Mouse (Mus musculus): ENCODE measurements at regions not wholly inside any gene's neighbourhood (a gene's known extent, or its start where the extent isn't known, plus 50 kb on each side); places are given as distances from the start of the nearest gene placed in this dataset.

GRCm38 (mm10) chr3:58091466-58092176, 243.7 kb upstream of the Pfn2 start:
- no peak overlapping the region for H3K4me3 ChIP-seq (ENCODE audit: insufficient read depth in 1 of 2, low read depth in 1 of 2, low read length in 2 of 2, poor library complexity in 1 of 2, severe bottlenecking in 1 of 2)
- no peaks in the 10 kb centered on the region for H3K4me1 ChIP-seq (ENCODE audit: control insufficient read depth in 2 of 2, insufficient read depth in 2 of 2, low read length in 2 of 2, poor library complexity in 1 of 2)
- no peak for DNase-seq (ENCODE audit: low read depth, low spot score)
- no peak overlapping the region for H3K27ac ChIP-seq (ENCODE audit: insufficient read depth, low read depth, low read length, poor library complexity, severe bottlenecking)
- in situ Hi-C loops (cut with MboI; ENCODE audit: low sequenced_read_pairs in 2 of 2, unreplicated experiment in 2 of 2), result no loop called here
- no peak overlapping the region for H3K9ac ChIP-seq (ENCODE audit: insufficient read depth, low read depth, low read length, poor library complexity, severe bottlenecking)
- no peaks in the 10 kb centered on the region for H3K9me3 ChIP-seq (ENCODE audit: control insufficient read depth, insufficient read depth, low read depth, low read length)
- TF ChIP-seq HCFC1 (IDR thresholded peaks at IDR 0.05; ENCODE audit: borderline replicate concordance, insufficient read depth, low read length), result no peak
- TF ChIP-seq MAFK (IDR thresholded peaks at IDR 0.05; ENCODE audit: insufficient read depth, low read depth, low read length), result no peak
- no peaks in the 10 kb centered on the region for H3K36me3 ChIP-seq (ENCODE audit: control insufficient read depth, insufficient read depth, low read length, poor library complexity, severe bottlenecking)

- in situ Hi-C loops (cut with MboI; ENCODE audit: low sequenced_read_pairs in 2 of 2, unreplicated experiment in 2 of 2), result no loop called here
- Histone ChIP-seq H3K4me3 (ENCODE audit: insufficient read depth in 1 of 2, low read depth in 1 of 2, low read length in 2 of 2, poor library complexity in 1 of 2, severe bottlenecking in 1 of 2) (no peak overlapping the region), H3K36me3 (ENCODE audit: control insufficient read depth, insufficient read depth, low read length, poor library complexity, severe bottlenecking) (no peaks in the 10 kb centered on the region), H3K9me3 (ENCODE audit: control insufficient read depth, insufficient read depth, low read depth, low read length) (no peaks in the 10 kb centered on the region), H3K9ac (ENCODE audit: insufficient read depth, low read depth, low read length, poor library complexity, severe bottlenecking) (no peak overlapping the region), H3K4me1 (ENCODE audit: control insufficient read depth in 2 of 2, insufficient read depth in 2 of 2, low read length in 2 of 2, poor library complexity in 1 of 2) (no peaks in the 10 kb centered on the region), H3K27ac (ENCODE audit: insufficient read depth, low read depth, low read length, poor library complexity, severe bottlenecking) (no peak overlapping the region)
- TF ChIP-seq HCFC1 (IDR thresholded peaks at IDR 0.05; ENCODE audit: borderline replicate concordance, insufficient read depth, low read length), result no peak
- DNase-seq (ENCODE audit: low read depth, low spot score), result no peak
Measured at GRCm38 (mm10) chr3:58110911-58111476, 263.1 kb upstream of the Pfn2 start.

GRCm38 (mm10) chr3:58112431-58112856, 264.6 kb upstream of the Pfn2 start:
- Histone ChIP-seq H3K36me3 (ENCODE audit: control insufficient read depth, insufficient read depth, low read length, poor library complexity, severe bottlenecking) (no peaks in the 10 kb centered on the region), H3K9ac (ENCODE audit: insufficient read depth, low read depth, low read length, poor library complexity, severe bottlenecking) (no peak overlapping the region), H3K4me3 (ENCODE audit: insufficient read depth in 1 of 2, low read depth in 1 of 2, low read length in 2 of 2, poor library complexity in 1 of 2, severe bottlenecking in 1 of 2) (no peak overlapping the region), H3K9me3 (ENCODE audit: control insufficient read depth, insufficient read depth, low read depth, low read length) (no peaks in the 10 kb centered on the region), H3K27ac (ENCODE audit: insufficient read depth, low read depth, low read length, poor library complexity, severe bottlenecking) (no peak overlapping the region), H3K4me1 (ENCODE audit: control insufficient read depth in 2 of 2, insufficient read depth in 2 of 2, low read length in 2 of 2, poor library complexity in 1 of 2) (no peaks in the 10 kb centered on the region)
- in situ Hi-C loops (cut with MboI; ENCODE audit: low sequenced_read_pairs in 2 of 2, unreplicated experiment in 2 of 2), result no loop called here
- TF ChIP-seq CHD2 (IDR thresholded peaks at IDR 0.05; ENCODE audit: low read depth, low read length) (no peak), ZNF384 (IDR thresholded peaks at IDR 0.05; ENCODE audit: low read depth, low read length) (no peak), MAFK (IDR thresholded peaks at IDR 0.05; ENCODE audit: insufficient read depth, low read depth, low read length) (no peak), HCFC1 (IDR thresholded peaks at IDR 0.05; ENCODE audit: borderline replicate concordance, insufficient read depth, low read length) (no peak), ZC3H11A (IDR thresholded peaks at IDR 0.05; ENCODE audit: borderline replicate concordance, low read depth, low read length) (no peak)
- no peak for DNase-seq (ENCODE audit: low read depth, low spot score)

- Histone ChIP-seq H3K9ac (ENCODE audit: insufficient read depth, low read depth, low read length, poor library complexity, severe bottlenecking) (no peak overlapping the region), H3K9me3 (ENCODE audit: control insufficient read depth, insufficient read depth, low read depth, low read length) (no peaks in the 10 kb centered on the region), H3K4me3 (ENCODE audit: insufficient read depth in 1 of 2, low read depth in 1 of 2, low read length in 2 of 2, poor library complexity in 1 of 2, severe bottlenecking in 1 of 2) (no peak overlapping the region), H3K4me1 (ENCODE audit: control insufficient read depth in 2 of 2, insufficient read depth in 2 of 2, low read length in 2 of 2, poor library complexity in 1 of 2) (no peaks in the 10 kb centered on the region), H3K27ac (ENCODE audit: insufficient read depth, low read depth, low read length, poor library complexity, severe bottlenecking) (no peak overlapping the region), H3K36me3 (ENCODE audit: control insufficient read depth, insufficient read depth, low read length, poor library complexity, severe bottlenecking) (no peaks in the 10 kb centered on the region)
- DNase-seq (ENCODE audit: low read depth, low spot score), result no peak
- no peak for TF ChIP-seq ZC3H11A (IDR thresholded peaks at IDR 0.05; ENCODE audit: borderline replicate concordance, low read depth, low read length)
- no peak for TF ChIP-seq HCFC1 (IDR thresholded peaks at IDR 0.05; ENCODE audit: borderline replicate concordance, insufficient read depth, low read length)
- TF ChIP-seq MAFK (IDR thresholded peaks at IDR 0.05; ENCODE audit: insufficient read depth, low read depth, low read length), result no peak
- in situ Hi-C loops (cut with MboI; ENCODE audit: low sequenced_read_pairs in 2 of 2, unreplicated experiment in 2 of 2), result no loop called here
Measured at GRCm38 (mm10) chr3:58113941-58114340, 266.1 kb upstream of the Pfn2 start.

GRCm38 (mm10) chr3:58115511-58115910, 267.6 kb upstream of the Pfn2 start:
- DNase-seq (ENCODE audit: low read depth, low spot score), result no peak
- TF ChIP-seq ZNF384 (IDR thresholded peaks at IDR 0.05; ENCODE audit: low read depth, low read length) (no peak), MAFK (IDR thresholded peaks at IDR 0.05; ENCODE audit: insufficient read depth, low read depth, low read length) (no peak), CHD2 (IDR thresholded peaks at IDR 0.05; ENCODE audit: low read depth, low read length) (no peak), ZC3H11A (IDR thresholded peaks at IDR 0.05; ENCODE audit: borderline replicate concordance, low read depth, low read length) (no peak), HCFC1 (IDR thresholded peaks at IDR 0.05; ENCODE audit: borderline replicate concordance, insufficient read depth, low read length) (no peak)
- no peaks in the 10 kb centered on the region for H3K36me3 ChIP-seq (ENCODE audit: control insufficient read depth, insufficient read depth, low read length, poor library complexity, severe bottlenecking)

More at GRCm38 (mm10) chr3:58115511-58115910, 267.6 kb upstream of the Pfn2 start:
- Histone ChIP-seq H3K9me3 (ENCODE audit: control insufficient read depth, insufficient read depth, low read depth, low read length) (no peaks in the 10 kb centered on the region), H3K9ac (ENCODE audit: insufficient read depth, low read depth, low read length, poor library complexity, severe bottlenecking) (no peak overlapping the region), H3K27ac (ENCODE audit: insufficient read depth, low read depth, low read length, poor library complexity, severe bottlenecking) (no peak overlapping the region), H3K4me1 (ENCODE audit: control insufficient read depth in 2 of 2, insufficient read depth in 2 of 2, low read length in 2 of 2, poor library complexity in 1 of 2) (peaks cover 0 to 2% of the 10 kb centered on the region in 2 experiments; a peak in 1 of 4 replicates), H3K4me3 (ENCODE audit: insufficient read depth in 1 of 2, low read depth in 1 of 2, low read length in 2 of 2, poor library complexity in 1 of 2, severe bottlenecking in 1 of 2) (no peak overlapping the region)
- in situ Hi-C loops (cut with MboI; ENCODE audit: low sequenced_read_pairs in 2 of 2, unreplicated experiment in 2 of 2), result no loop called here

Data from ES-E14 (cell line).